Mouse (Mus musculus): ENCODE data around the gene Proser2.
A peak's percentile ranks its signal among the peaks of the same experiment; 100 is the strongest.

GRCm38 (mm10) chr2:6098924-6099323 is 31.1 kb downstream of the Proser2 start:
- TF ChIP-seq CTCF (IDR thresholded peaks at IDR 0.05; ENCODE audit: low read depth, low read length) (no peak), POLR2A (IDR thresholded peaks at IDR 0.05; ENCODE audit: insufficient read depth, low read length) (no peak), EP300 (IDR thresholded peaks at IDR 0.05; ENCODE audit: insufficient read depth, low read depth, low read length) (peak; percentile 81; the same call in 1 of the 2 replicates)

All from ES-Bruce4 (cell line).